Mouse (Mus musculus) CH12.LX (cell line): ENCODE measurements around the gene Prrxl1. TPM values are rescaled to one million over a fixed set of nuclear protein-coding genes. Genes with fewer than 3 reads are reported as not detected.

Experiments used
- DNase-seq: peaks from one replicate; pipeline ENCODE4 v3.0.0-alpha.2; 2013; ENCODE audit errors: extremely low read depth
- H3K27ac ChIP-seq: 2 replicates; pipeline ENCODE4 v1.5.1; 2012; ENCODE audit warnings: low read depth, mild to moderate bottlenecking, control low read depth, moderate library complexity; ENCODE audit not compliant: insufficient read depth
- H3K27me3 ChIP-seq: replicated peaks from 2 replicates; pipeline ENCODE3; 2012; ENCODE audit warnings: inconsistent platforms
- H3K36me3 ChIP-seq, 2 experiments: replicated peaks in 1 of 2; 2 replicates each; pipeline versions ENCODE3 to v1.6.1; 2012; ENCODE audit warnings: inconsistent platforms in 1 of 2, low read length in 1 of 2, mild to moderate bottlenecking in 1 of 2, mixed read lengths in 1 of 2, moderate library complexity in 1 of 2; ENCODE audit not compliant: control insufficient read depth in 1 of 2, insufficient read depth in 1 of 2
- H3K4me1 ChIP-seq, 2 experiments: 2 replicates each; pipeline ENCODE4 v1.6.1; 2012; ENCODE audit warnings: inconsistent platforms in 1 of 2, moderate library complexity in 1 of 2; ENCODE audit not compliant: insufficient read depth in 2 of 2, control insufficient read depth in 1 of 2
- H3K4me2 ChIP-seq: 2 replicates; pipeline ENCODE4 v1.6.1; 2012; ENCODE audit warnings: low read depth, mild to moderate bottlenecking, control low read depth; ENCODE audit not compliant: poor library complexity, insufficient read depth, severe bottlenecking
- H3K4me3 ChIP-seq, 3 experiments: fragments of 150-350 bp in 1 of 3; sonication (generic) in 1 of 3; replicated peaks in 1 of 3; 2 replicates each; pipeline versions ENCODE3 to v1.5.1; 2011 to 2012; ENCODE audit warnings: low read depth in 2 of 3, low read length in 2 of 3, mild to moderate bottlenecking in 2 of 3, moderate library complexity in 2 of 3, control low read depth in 1 of 3, improper control_type of control experiment in 1 of 3, inconsistent platforms in 1 of 3, mixed read lengths in 1 of 3; ENCODE audit not compliant: poor library complexity in 1 of 3
- H3K79me2 ChIP-seq: replicated peaks from 2 replicates; pipeline ENCODE4 v1.6.1; 2012; ENCODE audit warnings: mild to moderate bottlenecking, moderate library complexity; ENCODE audit not compliant: control insufficient read depth, poor library complexity, insufficient read depth, severe bottlenecking; ENCODE audit errors: extremely low read depth
- H3K9ac ChIP-seq: 2 replicates; pipeline ENCODE4 v1.6.1; 2012; ENCODE audit warnings: low read depth, mild to moderate bottlenecking, control low read depth, moderate library complexity; ENCODE audit not compliant: insufficient read depth
- H3K9me3 ChIP-seq: replicated peaks from 2 replicates; pipeline ENCODE3; 2012; ENCODE audit warnings: low read length, inconsistent platforms, mixed read lengths
- BHLHE40 ChIP-seq: IDR thresholded peaks from 2 replicates; pipeline ENCODE4 v1.6.1; 2011; ENCODE audit warnings: mild to moderate bottlenecking, low read depth, low read length, improper control_type of control experiment
- CHD1 ChIP-seq: IDR thresholded peaks from 2 replicates; pipeline ENCODE4 v1.6.1; 2012; ENCODE audit warnings: low read depth, low read length, improper control_type of control experiment, inconsistent platforms
- CHD2 ChIP-seq: IDR thresholded peaks from 2 replicates; pipeline ENCODE4 v1.6.1; 2011; ENCODE audit warnings: low read length, improper control_type of control experiment
- E2F4 ChIP-seq: IDR thresholded peaks from 2 replicates; pipeline ENCODE4 v1.6.1; 2011; ENCODE audit warnings: low read depth, low read length, improper control_type of control experiment; ENCODE audit not compliant: insufficient replicate concordance
- EP300 ChIP-seq: IDR thresholded peaks from 2 replicates; pipeline ENCODE4 v1.6.1; 2011; ENCODE audit warnings: low read length, improper control_type of control experiment
- GABPA ChIP-seq: IDR thresholded peaks from 2 replicates; pipeline ENCODE4 v1.6.1; 2012; ENCODE audit warnings: low read depth, low read length, improper control_type of control experiment, inconsistent platforms; ENCODE audit not compliant: insufficient replicate concordance
- HCFC1 ChIP-seq: IDR thresholded peaks from 2 replicates; pipeline ENCODE4 v1.6.1; 2012; ENCODE audit warnings: low read depth, mild to moderate bottlenecking, inconsistent platforms, low read length, improper control_type of control experiment
- JUN ChIP-seq: IDR thresholded peaks from 2 replicates; pipeline ENCODE4 v1.6.1; 2011; ENCODE audit warnings: low read depth, mild to moderate bottlenecking, low read length, improper control_type of control experiment, moderate library complexity; ENCODE audit not compliant: insufficient read depth
- KAT2A ChIP-seq: IDR thresholded peaks from 2 replicates; pipeline ENCODE4 v1.6.1; 2012; ENCODE audit warnings: low read length, improper control_type of control experiment, inconsistent platforms; ENCODE audit not compliant: insufficient replicate concordance
- MAX ChIP-seq: IDR thresholded peaks from 2 replicates; pipeline ENCODE4 v1.6.1; 2011; ENCODE audit warnings: low read length, improper control_type of control experiment
- MAZ ChIP-seq: IDR thresholded peaks from 2 replicates; pipeline ENCODE4 v1.6.1; 2012; ENCODE audit warnings: low read depth, mild to moderate bottlenecking, inconsistent platforms, low read length, improper control_type of control experiment, moderate library complexity
- MYC ChIP-seq: IDR thresholded peaks from 2 replicates; pipeline ENCODE4 v1.6.1; 2011; ENCODE audit warnings: low read depth, mild to moderate bottlenecking, improper control_type of control experiment, low read length
- NELFE ChIP-seq: IDR thresholded peaks from 2 replicates; pipeline ENCODE4 v1.6.1; 2011; ENCODE audit warnings: low read depth, low read length, improper control_type of control experiment
- PAX5 ChIP-seq: IDR thresholded peaks from 2 replicates; pipeline ENCODE4 v1.6.1; 2012; ENCODE audit warnings: low read length, inconsistent platforms, mixed read lengths
- POLR2AphosphoS2 ChIP-seq: IDR thresholded peaks from 2 replicates; pipeline ENCODE4 v1.6.1; 2011; ENCODE audit warnings: low read depth, low read length, improper control_type of control experiment
- TBP ChIP-seq: conservative IDR thresholded peaks from 2 replicates; pipeline ENCODE4 v1.6.1; 2011; ENCODE audit warnings: low read depth, low read length, improper control_type of control experiment
- TCF12 ChIP-seq: IDR thresholded peaks from 2 replicates; pipeline ENCODE4 v1.6.1; 2014; ENCODE audit warnings: low read depth, mild to moderate bottlenecking, inconsistent platforms, low read length, improper control_type of control experiment
- UBTF ChIP-seq: IDR thresholded peaks from 2 replicates; pipeline ENCODE4 v1.6.1; 2012; ENCODE audit warnings: low read depth, mild to moderate bottlenecking, inconsistent platforms, low read length, improper control_type of control experiment, moderate library complexity
- USF1 ChIP-seq: IDR thresholded peaks from 2 replicates; pipeline ENCODE4 v1.6.1; 2014; ENCODE audit warnings: low read depth, mild to moderate bottlenecking, inconsistent platforms, low read length, improper control_type of control experiment
- ZC3H11A ChIP-seq: IDR thresholded peaks from 2 replicates; pipeline ENCODE4 v1.6.1; 2012; ENCODE audit warnings: low read depth, mild to moderate bottlenecking, inconsistent platforms, low read length, improper control_type of control experiment
- ZMIZ1 ChIP-seq: IDR thresholded peaks from 2 replicates; pipeline ENCODE4 v1.6.1; 2012; ENCODE audit warnings: low read depth, mild to moderate bottlenecking, inconsistent platforms, low read length, improper control_type of control experiment
- ZNF384 ChIP-seq: IDR thresholded peaks from 2 replicates; pipeline ENCODE4 v1.6.1; 2012; ENCODE audit warnings: low read depth, low read length, improper control_type of control experiment, inconsistent platforms
- dilution Hi-C: fragments of 300-500 bp; cut with MboI; formaldehyde crosslinking; loops from 2 replicates; pipeline ENCODE4 v1.14.3; 2020; ENCODE audit warnings: low sequenced_read_pairs; ENCODE audit not compliant: extremely low pct_unique_long_range_greater_than_20kb, extremely low pct_ligation_motif_present
- in situ Hi-C: fragments of 300-500 bp; cut with MboI; formaldehyde crosslinking; loops from 3 replicates; pipeline ENCODE4 v1.14.3; 2019; ENCODE audit warnings: low sequenced_read_pairs, low pct_ligation_motif_present, low pct_unique_long_range_greater_than_20kb, mixed read lengths
- polyA plus RNA-seq: library from polyadenylated mRNA; unstranded; fragments of >175 nt; gene quantifications from 2 replicates; pipeline ENCODE4 v1.2.1, GENCODE M21; 2012; ENCODE audit warnings: low read depth; ENCODE audit not compliant: insufficient read length
- total RNA-seq, 2 experiments: library from RNA; depleted of rRNA; stranded (reverse); fragments of 300-350 nt in 1 of 2; fragments of >200 nt in 1 of 2; gene quantifications; 2 replicates each; pipeline ENCODE4 v1.2.3; 2012 to 2014

Gene Prrxl1
- total and polyA plus RNA-seq, 3 experiments, result not detected

- Histone ChIP-seq H3K4me1 (no peaks in the 10 kb centered on the region), H3K36me3 (peaks cover 30 to 91% of the 10 kb centered on the region in 2 experiments), H3K9ac (no peak overlapping the region), H3K4me2 (no peak overlapping the region), H3K9me3 (no peaks in the 10 kb centered on the region), H3K27ac (no peak overlapping the region), H3K4me3 (no peak overlapping the region), H3K79me2 (no peaks in the 10 kb centered on the region), H3K27me3 (no peaks in the 10 kb centered on the region)
- TF ChIP-seq UBTF, result no peak
- no peak for TF ChIP-seq EP300
- no peak for TF ChIP-seq ZNF384
- TF ChIP-seq ZC3H11A, result no peak
- no peak for TF ChIP-seq ZMIZ1
- no peak for TF ChIP-seq PAX5
- no peak for TF ChIP-seq JUN
- no peak for TF ChIP-seq GABPA
- no peak for TF ChIP-seq BHLHE40
- no peak for TF ChIP-seq HCFC1
- no peak for TF ChIP-seq MAZ
- TF ChIP-seq POLR2AphosphoS2, result no peak
- no peak for DNase-seq
- in situ Hi-C loops, result no loop called here
- dilution Hi-C loops, result no loop called here
These were observed 45.9 kb upstream of the Prrxl1 start for GRCm38 (mm10) chr14:32553198-32553903.

- H3K4me1 ChIP-seq, result no peaks in the 10 kb centered on the region
- no peak for DNase-seq
- TF ChIP-seq EP300, result no peak
- TF ChIP-seq CHD2, result no peak
- no peak for TF ChIP-seq UBTF
- no peak for TF ChIP-seq HCFC1
- no peak for TF ChIP-seq MYC
- TF ChIP-seq CHD1, result no peak
- no peak for TF ChIP-seq KAT2A
- no peak for TF ChIP-seq TCF12
- no peak for TF ChIP-seq BHLHE40
- TF ChIP-seq MAX, result no peak
- TF ChIP-seq MAZ, result no peak
- TF ChIP-seq NELFE, result no peak
- TF ChIP-seq TBP, result no peak
- no peak for TF ChIP-seq E2F4
- TF ChIP-seq USF1, result no peak
- no peak for TF ChIP-seq PAX5
- TF ChIP-seq, all 38 proteins: peak for 0
- dilution Hi-C loops, result no loop called here
- peaks cover 35 to 92% of the 10 kb centered on the region in 2 experiments for H3K36me3 ChIP-seq
- in situ Hi-C loops, result no loop called here
- no peak overlapping the region for H3K4me3 ChIP-seq
- H3K4me2 ChIP-seq, result no peak overlapping the region
- no peaks in the 10 kb centered on the region for H3K27me3 ChIP-seq
- H3K9me3 ChIP-seq, result no peaks in the 10 kb centered on the region
- no peak overlapping the region for H3K27ac ChIP-seq
- no peak overlapping the region for H3K9ac ChIP-seq
- H3K79me2 ChIP-seq, result no peaks in the 10 kb centered on the region
These were observed 44.2 kb upstream of the Prrxl1 start for GRCm38 (mm10) chr14:32554860-32555526.
